In genomic region chr12:31404575-31405240, GRCm38 (mm10) we compare ENCODE assay signal across 23 mouse cellular contexts. TPM values are rescaled to one million over a fixed set of nuclear protein-coding genes. Genes with fewer than 3 reads are reported as not detected.
"Had no signal": no experiment of that assay in that cellular context is flagged by ENCODE, and none has a peak within 500 bp of the region (broad histone marks: within the 10 kb centered on the region; RNA-seq: fewer than 3 reads in every experiment).

No protein-coding gene starts in this region.

- H3K27ac ChIP-seq: kidney, postnatal 0 days; layer of hippocampus, adult 2 months; left cerebral cortex, adult 2 months; liver, embryonic 14.5 days; lung, embryonic 15.5 days; midbrain, embryonic 13.5 days; neural tube, embryonic 12.5 days; neural tube, embryonic 15.5 days; stomach, embryonic 15.5 days had no signal

- H3K4me2 ChIP-seq: lung, embryonic 15.5 days; midbrain, embryonic 13.5 days; neural tube, embryonic 12.5 days; neural tube, embryonic 15.5 days; stomach, embryonic 15.5 days had no signal

- H3K4me1 ChIP-seq: lung, embryonic 15.5 days; midbrain, embryonic 13.5 days; neural tube, embryonic 12.5 days; neural tube, embryonic 15.5 days; stomach, embryonic 15.5 days had no signal

- H3K9ac ChIP-seq: liver, embryonic 14.5 days; lung, embryonic 15.5 days; midbrain, embryonic 13.5 days; neural tube, embryonic 12.5 days; neural tube, embryonic 15.5 days; stomach, embryonic 15.5 days had no signal

- H3K27me3 ChIP-seq: lung, embryonic 15.5 days; midbrain, embryonic 13.5 days; neural tube, embryonic 12.5 days; neural tube, embryonic 15.5 days; stomach, embryonic 15.5 days had no signal

- DNase-seq: kidney, adult 2 months; kidney, postnatal 25 days; layer of hippocampus, adult 9-11 months; layer of hippocampus, postnatal 36 days; lung, adult 18-20 months; lung, postnatal 10 days; lung, postnatal 36 days; right cerebral cortex, adult 18-20 months; right cerebral cortex, postnatal 14 days; right cerebral cortex, postnatal 4 days; thymus, postnatal 25 days had no signal

- H3K36me3 ChIP-seq: lung, embryonic 15.5 days; midbrain, embryonic 13.5 days; neural tube, embryonic 12.5 days; neural tube, embryonic 15.5 days; stomach, embryonic 15.5 days had no signal

- H3K4me3 ChIP-seq: layer of hippocampus, adult 2 months; left cerebral cortex, adult 2 months; lung, embryonic 15.5 days; midbrain, embryonic 13.5 days; neural tube, embryonic 12.5 days; neural tube, embryonic 15.5 days; stomach, embryonic 15.5 days had no signal

- H3K9me3 ChIP-seq: lung, embryonic 15.5 days; midbrain, embryonic 13.5 days; neural tube, embryonic 12.5 days; neural tube, embryonic 15.5 days; stomach, embryonic 15.5 days had no signal

- ATAC-seq: midbrain, embryonic 13.5 days had no signal

RNA-seq across cellular contexts. Expression of gene Slc26a3, which starts 14.0 kb away (rescaled TPM):
- total RNA-seq: midbrain, postnatal 0 days had no signal
- polyA plus RNA-seq: kidney, embryonic 14.5 days; lung, embryonic 15.5 days; midbrain, embryonic 13.5 days; neural tube, embryonic 12.5 days; thymus, postnatal 0 days had no signal
